Mouse (Mus musculus): ENCODE data around the gene Rragc.
A peak's percentile ranks its signal among the peaks of the same experiment; 100 is the strongest.
"Not testable (repeated sequence)": the region's sequence is repeated elsewhere in the genome, so short reads cannot be mapped to it uniquely, and the experiment has no call there.

Rragc gene

GRCm38 (mm10) chr4:123916748-123917547 lies at the start of gene Rragc:
Rragc (plus strand) TSS chr4:123917446.
- DNase-seq (ENCODE audit: low read depth in 2 of 2, low spot score in 2 of 2) = peak; percentile 99 to 100

- DNase-seq (ENCODE audit: low read depth in 2 of 2, low spot score in 2 of 2) = no peak
Measured at GRCm38 (mm10) chr4:123893726-123894125, 23.5 kb upstream of the Rragc start.

GRCm38 (mm10) chr4:123894295-123894694 lies 23.0 kb upstream of the Rragc start:
- DNase-seq (ENCODE audit: low read depth in 2 of 2, low spot score in 2 of 2) = no peak

GRCm38 (mm10) chr4:123898696-123899095 lies 18.6 kb upstream of the Rragc start:
- DNase-seq (ENCODE audit: low read depth in 2 of 2, low spot score in 2 of 2) = peak; percentile 27 to 44

- DNase-seq (ENCODE audit: low read depth in 2 of 2, low spot score in 2 of 2) = no peak
Measured at GRCm38 (mm10) chr4:123903432-123903831, 13.8 kb upstream of the Rragc start.

- DNase-seq (ENCODE audit: low read depth in 2 of 2, low spot score in 2 of 2) = peak; percentile 99 to 100
Measured at GRCm38 (mm10) chr4:123904333-123905125, 12.7 kb upstream of the Rragc start, which contains the start of gene Mycbp. Mycbp (plus strand) TSS chr4:123904832.

- DNase-seq (ENCODE audit: low read depth in 2 of 2, low spot score in 2 of 2) = no peak
Measured at GRCm38 (mm10) chr4:123905126-123905668, 12.0 kb upstream of the Rragc start.

- no peak for DNase-seq (ENCODE audit: low read depth in 2 of 2, low spot score in 2 of 2)
Measured at GRCm38 (mm10) chr4:123911503-123911902, 5.7 kb upstream of the Rragc start.

- DNase-seq (ENCODE audit: low read depth in 2 of 2, low spot score in 2 of 2) = no peak
Measured at GRCm38 (mm10) chr4:123912431-123912830, 4.8 kb upstream of the Rragc start.

- DNase-seq (ENCODE audit: low read depth in 2 of 2, low spot score in 2 of 2) = no peak
Measured at GRCm38 (mm10) chr4:123917548-123918140, 398 bp downstream of the Rragc start, which contains the start of gene 4930535I16Rik. 4930535I16Rik (minus strand) TSS chr4:123918022.

- no peak for DNase-seq (ENCODE audit: low read depth in 2 of 2, low spot score in 2 of 2)
Measured at GRCm38 (mm10) chr4:123918851-123919250, 1.6 kb downstream of the Rragc start.

- no peak for DNase-seq (ENCODE audit: low read depth in 2 of 2, low spot score in 2 of 2)
Measured at GRCm38 (mm10) chr4:123921055-123921565, 3.9 kb downstream of the Rragc start.

- no peak for DNase-seq (ENCODE audit: low read depth in 2 of 2, low spot score in 2 of 2)
Measured at GRCm38 (mm10) chr4:123927961-123928360, 10.7 kb downstream of the Rragc start.

GRCm38 (mm10) chr4:123929994-123930393 lies 12.7 kb downstream of the Rragc start:
- DNase-seq (ENCODE audit: low read depth in 2 of 2, low spot score in 2 of 2) = no peak

GRCm38 (mm10) chr4:123934306-123934705 lies 17.1 kb downstream of the Rragc start:
- DNase-seq (ENCODE audit: low read depth in 2 of 2, low spot score in 2 of 2) = no peak

- no peak for DNase-seq (ENCODE audit: low read depth in 2 of 2, low spot score in 2 of 2)
Measured at GRCm38 (mm10) chr4:123936059-123936458, 18.8 kb downstream of the Rragc start.

- DNase-seq (ENCODE audit: low read depth in 2 of 2, low spot score in 2 of 2) = peak; percentile 63 to 67
Measured at GRCm38 (mm10) chr4:123939838-123940237, 22.6 kb downstream of the Rragc start.

GRCm38 (mm10) chr4:123940878-123941277 lies 23.6 kb downstream of the Rragc start:
- not testable (repeated sequence) for DNase-seq (ENCODE audit: low read depth in 2 of 2, low spot score in 2 of 2)

GRCm38 (mm10) chr4:123946701-123947100 lies 29.5 kb downstream of the Rragc start:
- no peak for DNase-seq (ENCODE audit: low read depth in 2 of 2, low spot score in 2 of 2)

GRCm38 (mm10) chr4:123947149-123947548 lies 29.9 kb downstream of the Rragc start:
- DNase-seq (ENCODE audit: low read depth in 2 of 2, low spot score in 2 of 2) = no peak

GRCm38 (mm10) chr4:123948901-123949300 lies 31.7 kb downstream of the Rragc start:
- DNase-seq (ENCODE audit: low read depth in 2 of 2, low spot score in 2 of 2) = no peak

All from CD8-positive naive resting alpha-beta T cell, adult 2 months (primary cell).